Mouse (Mus musculus): ENCODE measurements around the gene Ipo5.
A peak's percentile ranks its signal among the peaks of the same experiment; 100 is the strongest.

The Ipo5 gene

GRCm38 (mm10) chr14:120921805-120922204 is 10.8 kb downstream of the Ipo5 start:
- DNase-seq (ENCODE audit: low spot score in 2 of 2): no peak

GRCm38 (mm10) chr14:120924044-120924443 is 13.0 kb downstream of the Ipo5 start:
- no peak for DNase-seq (ENCODE audit: low spot score in 2 of 2)

- DNase-seq (ENCODE audit: low spot score in 2 of 2): no peak
Measured at GRCm38 (mm10) chr14:120925731-120926585, 14.9 kb downstream of the Ipo5 start.

- no peak for DNase-seq (ENCODE audit: low spot score in 2 of 2)
Measured at GRCm38 (mm10) chr14:120931236-120931635, 20.2 kb downstream of the Ipo5 start.

- no peak for DNase-seq (ENCODE audit: low spot score in 2 of 2)
Measured at GRCm38 (mm10) chr14:120933624-120934023, 22.6 kb downstream of the Ipo5 start.

GRCm38 (mm10) chr14:120937102-120937501 is 26.1 kb downstream of the Ipo5 start:
- DNase-seq (ENCODE audit: low spot score in 2 of 2): no peak

- DNase-seq (ENCODE audit: low spot score in 2 of 2): no peak
Measured at GRCm38 (mm10) chr14:120942803-120943202, 31.8 kb downstream of the Ipo5 start.

GRCm38 (mm10) chr14:120945146-120945545 is 34.1 kb downstream of the Ipo5 start:
- no peak for DNase-seq (ENCODE audit: low spot score in 2 of 2)

GRCm38 (mm10) chr14:120947104-120947503 is 36.1 kb downstream of the Ipo5 start:
- DNase-seq (ENCODE audit: low spot score in 2 of 2): no peak

- no peak for DNase-seq (ENCODE audit: low spot score in 2 of 2)
Measured at GRCm38 (mm10) chr14:120949002-120949401, 38.0 kb downstream of the Ipo5 start.

GRCm38 (mm10) chr14:120950068-120950467 is 39.0 kb downstream of the Ipo5 start:
- no peak for DNase-seq (ENCODE audit: low spot score in 2 of 2)

- DNase-seq (ENCODE audit: low spot score in 2 of 2): no peak
Measured at GRCm38 (mm10) chr14:120952434-120952833, 41.4 kb downstream of the Ipo5 start.

- no peak for DNase-seq (ENCODE audit: low spot score in 2 of 2)
Measured at GRCm38 (mm10) chr14:120960551-120960950, 49.5 kb downstream of the Ipo5 start.

GRCm38 (mm10) chr14:120960991-120961390 is 50.0 kb downstream of the Ipo5 start:
- peak in 1 of 2 experiments; percentile 49 for DNase-seq (ENCODE audit: low spot score in 2 of 2)

GRCm38 (mm10) chr14:120967072-120967471 is 56.0 kb downstream of the Ipo5 start:
- DNase-seq (ENCODE audit: low spot score in 2 of 2): no peak

GRCm38 (mm10) chr14:120968723-120969122 is 57.7 kb downstream of the Ipo5 start:
- no peak for DNase-seq (ENCODE audit: low spot score in 2 of 2)

- DNase-seq (ENCODE audit: low spot score in 2 of 2): no peak
Measured at GRCm38 (mm10) chr14:120969673-120970072, 58.6 kb downstream of the Ipo5 start.

- no peak for DNase-seq (ENCODE audit: low spot score in 2 of 2)
Measured at GRCm38 (mm10) chr14:120970637-120971036, 59.6 kb downstream of the Ipo5 start.

GRCm38 (mm10) chr14:120971313-120971712 is 60.3 kb downstream of the Ipo5 start:
- no peak for DNase-seq (ENCODE audit: low spot score in 2 of 2)

- peak in 1 of 2 experiments; percentile 48 for DNase-seq (ENCODE audit: low spot score in 2 of 2)
Measured at GRCm38 (mm10) chr14:120979559-120979958, 68.5 kb downstream of the Ipo5 start.

- peak; percentile 51 to 70 for DNase-seq (ENCODE audit: low spot score in 2 of 2)
Measured at GRCm38 (mm10) chr14:120989126-120989525, 78.1 kb downstream of the Ipo5 start.
